Mouse (Mus musculus) CD4-positive helper T cell, adult 2 months (primary cell): ENCODE results near the gene Nob1.

ENCODE experiments used
- DNase-seq: peaks from one replicate; pipeline ENCODE4 v3.0.0-alpha.2; 2012; ENCODE audit warnings: low read depth, missing footprints, low spot score

The Nob1 gene

DNA sequence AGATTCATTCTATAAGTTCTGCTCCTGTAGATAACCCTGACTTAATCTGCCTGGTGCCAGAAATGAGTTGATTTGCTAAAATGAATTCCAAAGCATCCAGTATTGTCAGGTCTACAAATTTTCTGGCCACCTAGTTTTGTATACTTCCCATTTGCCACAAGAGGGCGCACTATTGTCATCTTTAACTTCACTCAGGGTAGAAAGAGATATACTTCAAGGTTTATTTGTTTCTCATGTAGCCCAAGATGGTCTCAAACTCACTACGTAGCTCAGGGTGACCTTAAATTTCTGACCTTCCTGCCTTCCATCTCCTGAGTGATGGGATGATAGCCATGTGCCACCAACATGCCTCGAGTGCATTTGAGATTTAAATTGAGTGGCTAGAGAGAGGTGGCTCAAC lies 38.2 kb downstream of the Nob1 start:
- DNase-seq: peak; percentile 43

DNA sequence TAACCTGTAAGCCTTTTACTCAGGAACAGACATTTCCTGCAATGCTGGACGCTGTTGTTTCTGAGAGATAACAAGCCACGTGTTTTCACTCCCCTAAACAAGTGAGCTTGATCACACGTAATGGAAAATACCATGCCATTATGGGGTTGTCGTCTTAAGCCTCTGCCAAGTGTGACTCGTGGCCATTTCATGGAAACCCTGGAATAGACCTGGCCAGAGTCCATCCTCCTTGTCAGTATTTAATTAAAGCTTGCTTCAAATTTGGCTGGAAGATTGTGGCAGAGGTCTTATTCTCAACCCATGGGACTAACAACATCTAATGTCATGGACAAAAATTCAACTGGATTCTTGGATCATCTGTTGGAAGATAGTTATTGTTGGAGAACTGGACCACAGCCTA lies 38.7 kb downstream of the Nob1 start:
- DNase-seq: no peak

DNA sequence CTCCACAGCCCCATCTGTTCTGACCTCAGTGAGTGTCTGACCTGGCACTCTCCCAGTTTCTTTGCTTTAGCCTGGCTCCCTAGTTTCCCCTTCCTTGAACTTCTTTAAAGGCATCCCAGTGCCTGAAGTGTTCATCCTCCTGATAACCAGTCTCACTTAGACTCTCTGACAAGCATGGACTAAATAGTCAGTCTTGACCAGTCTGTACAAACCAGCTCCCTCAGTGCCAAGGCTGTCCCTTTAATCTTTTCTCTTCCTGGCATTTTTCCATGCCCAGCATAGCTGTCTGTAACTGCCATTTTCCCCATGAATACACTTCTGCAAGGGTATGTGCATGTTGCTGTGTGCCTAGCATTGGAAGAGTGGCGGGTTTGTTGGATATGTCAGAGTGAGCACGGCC lies 39.8 kb downstream of the Nob1 start:
- DNase-seq: no peak

DNA sequence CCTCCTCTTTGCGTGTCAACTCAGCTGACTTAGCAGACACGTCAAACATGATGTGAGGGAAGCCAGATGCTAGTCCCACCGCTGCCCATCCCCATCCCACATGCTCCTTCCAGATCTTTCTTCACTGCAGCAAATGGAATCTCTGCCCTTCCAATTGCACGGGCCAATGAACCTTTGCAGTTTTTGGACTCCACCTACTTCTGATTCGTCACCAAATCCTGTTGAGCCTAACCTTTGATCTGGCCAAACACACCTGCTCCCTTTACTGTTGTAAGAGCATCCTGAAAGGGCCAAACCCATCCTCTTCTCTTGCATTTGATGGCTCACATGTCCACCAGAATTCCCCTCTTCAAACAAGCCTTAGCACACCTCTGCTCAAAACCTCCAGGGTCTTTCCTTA lies 40.2 kb downstream of the Nob1 start:
- no peak for DNase-seq

DNA sequence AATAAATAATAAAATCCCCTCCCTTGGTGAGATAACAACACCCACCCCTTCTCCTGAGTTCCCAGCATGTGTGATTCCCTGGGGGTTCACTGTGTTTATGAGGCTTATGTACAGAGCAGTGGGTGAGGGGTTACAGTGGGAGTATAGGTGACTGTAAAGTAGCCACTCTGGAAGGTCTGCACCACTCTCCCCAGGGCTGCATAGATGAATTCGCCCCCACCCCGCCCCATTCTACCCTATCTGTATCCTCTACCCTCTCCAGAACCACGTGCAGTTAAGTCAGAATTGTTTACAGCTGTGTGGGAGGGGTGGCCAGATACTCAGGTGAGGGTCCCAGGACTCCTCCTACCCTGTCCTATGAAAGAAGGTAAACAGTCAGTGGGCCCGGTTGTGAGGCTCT lies 42.0 kb downstream of the Nob1 start:
- DNase-seq: no peak

DNA sequence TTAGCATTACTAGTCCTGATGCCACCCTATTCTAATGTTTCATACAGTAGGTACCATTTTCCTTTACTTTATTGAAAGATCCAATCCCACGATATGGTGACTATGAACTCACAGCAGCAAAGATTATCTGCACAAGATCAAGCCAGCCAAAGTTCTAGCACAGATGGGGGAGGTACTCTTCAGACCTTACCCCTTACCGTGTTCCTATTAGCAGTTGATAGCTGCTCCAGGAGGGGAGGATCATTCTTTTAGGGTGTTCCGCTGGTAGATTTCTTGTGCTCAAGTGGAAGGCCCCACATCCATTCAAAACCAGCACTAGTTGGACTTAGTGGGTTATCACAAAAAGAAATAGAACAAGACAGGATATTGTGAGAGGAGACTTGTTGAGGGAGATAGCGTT lies 43.2 kb downstream of the Nob1 start:
- DNase-seq: no peak

DNA sequence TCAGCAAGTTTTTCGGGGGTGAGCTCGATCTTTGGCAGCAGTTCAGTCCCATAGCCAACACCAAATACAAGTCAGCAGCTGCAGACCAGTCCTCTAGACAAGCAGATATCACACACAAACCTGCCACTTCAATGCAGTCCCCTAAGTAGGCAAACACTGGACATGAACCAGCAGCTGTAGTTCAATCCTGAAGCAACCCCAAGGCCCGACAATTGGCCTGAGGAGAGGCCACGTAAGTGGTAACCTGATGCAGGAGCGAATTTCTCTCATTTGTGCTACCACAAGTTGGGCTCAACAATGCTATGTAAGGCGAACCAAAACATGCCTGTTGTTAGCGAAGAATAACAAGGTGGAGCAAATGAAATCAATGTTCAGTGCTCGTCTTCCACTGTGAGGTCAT lies 44.1 kb downstream of the Nob1 start:
- no peak for DNase-seq

DNA sequence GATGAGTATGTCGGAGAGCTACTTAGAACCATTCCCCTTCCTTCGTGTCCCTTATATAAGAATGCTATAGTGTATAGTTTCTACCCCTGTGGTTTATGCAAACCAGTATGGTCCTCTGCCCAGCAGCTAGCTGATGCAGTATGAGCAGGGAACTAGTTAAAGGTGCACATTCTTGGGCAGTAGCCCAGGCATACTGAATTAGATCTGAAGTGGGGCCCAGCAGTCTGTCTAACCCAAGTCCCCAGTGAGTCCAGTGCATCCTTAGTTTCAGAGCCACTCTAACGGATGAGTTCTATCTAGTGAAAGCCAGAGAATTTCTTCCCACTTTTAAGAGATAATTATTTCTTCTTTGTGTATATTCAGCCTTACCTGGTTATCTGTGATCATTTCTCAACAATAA lies 47.5 kb downstream of the Nob1 start:
- no peak for DNase-seq

DNA sequence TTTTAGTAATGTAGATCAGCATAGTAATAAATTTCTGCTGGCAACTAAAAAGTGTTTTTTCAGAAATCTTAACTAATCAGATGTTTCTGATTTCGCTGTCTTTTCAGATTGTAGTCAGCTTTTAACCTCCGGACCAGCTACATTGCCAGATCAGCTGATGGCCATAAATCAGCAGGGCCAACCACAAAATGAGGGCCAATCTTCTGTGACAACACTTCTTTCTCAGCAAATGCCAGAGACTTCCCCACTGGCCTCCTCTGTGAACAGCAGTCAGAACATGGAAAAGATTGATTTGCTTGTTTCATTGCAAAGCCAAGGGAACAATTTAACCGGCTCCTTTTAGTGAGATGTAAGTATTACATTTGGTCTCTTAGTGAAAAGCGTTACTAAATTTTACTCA lies 54.5 kb downstream of the Nob1 start:
- no peak for DNase-seq
